Mouse (Mus musculus) neural tube, embryonic 13.5 days (tissue): ENCODE data around the gene Btg1. TPM values are rescaled to one million over a fixed set of nuclear protein-coding genes. Genes with fewer than 3 reads are reported as not detected.
A peak's percentile ranks its signal among the peaks of the same experiment; 100 is the strongest.

ENCODE experiments used
- ATAC-seq: fragments of 200-750 bp; cut with Nextera tagmentation; 2 replicates; pipeline ENCODE4 v1.8.0; 2017; ENCODE audit warnings: low read depth, mild to moderate bottlenecking, moderate TSS enrichment, moderate library complexity
- H3K27ac ChIP-seq: fragments of 300-500 bp; sonication (generic); replicated peaks from 2 replicates; pipeline ENCODE4 v1.5.1; 2015; ENCODE audit warnings: moderate library complexity, mild to moderate bottlenecking, inconsistent platforms
- H3K27me3 ChIP-seq: fragments of 300-500 bp; sonication (generic); 2 replicates; pipeline ENCODE4 v1.6.1; 2015; ENCODE audit warnings: mild to moderate bottlenecking, inconsistent platforms
- H3K36me3 ChIP-seq: fragments of 300-500 bp; sonication (generic); 2 replicates; pipeline ENCODE4 v1.6.1; 2015; ENCODE audit warnings: mild to moderate bottlenecking, inconsistent platforms
- H3K4me1 ChIP-seq: fragments of 300-500 bp; sonication (generic); replicated peaks from 2 replicates; pipeline ENCODE4 v1.6.1; 2015; ENCODE audit warnings: inconsistent platforms
- H3K4me2 ChIP-seq: fragments of 300-500 bp; sonication (generic); 2 replicates; pipeline ENCODE4 v1.6.1; 2015; ENCODE audit warnings: inconsistent platforms, mild to moderate bottlenecking, moderate library complexity
- H3K4me3 ChIP-seq: fragments of 300-500 bp; sonication (generic); 2 replicates; pipeline ENCODE4 v1.5.1; 2015; ENCODE audit warnings: mild to moderate bottlenecking, inconsistent platforms
- H3K9ac ChIP-seq: fragments of 300-500 bp; sonication (generic); 2 replicates; pipeline ENCODE4 v1.6.1; 2015; ENCODE audit warnings: moderate library complexity, mild to moderate bottlenecking, inconsistent platforms
- H3K9me3 ChIP-seq: fragments of 300-500 bp; sonication (generic); 2 replicates; pipeline ENCODE4 v1.6.1; 2016; ENCODE audit warnings: inconsistent platforms
- WGBS: fragments of 180-500 bp; shearing (Covaris S2); methylation state at CpG from one replicate; pipeline ENCODE4 v1.1.7; 2015; 5-methylcytosine and 5-hydroxymethylcytosine counted together
- polyA plus RNA-seq: library from polyadenylated mRNA; unstranded; fragments of >200 nt; fragmentation: Nextera tagmentation; extraction: Ambion mirVana; gene quantifications from 2 replicates; pipeline ENCODE4 v1.2.1, GENCODE M21; 2015

Btg1 gene
- polyA plus RNA-seq, 1 experiment from 2014 or later: 51.6 TPM

GRCm38 (mm10) chr10:96642014-96642413 is 25.2 kb downstream of the Btg1 start:
- 82% methylated on average over 4 of the region's 4 CpGs for WGBS
- peaks cover 17% of the 10 kb centered on the region for H3K4me1 ChIP-seq
- H3K36me3 ChIP-seq: no peaks in the 10 kb centered on the region
- no peak for ATAC-seq
- no peak overlapping the region for H3K27ac ChIP-seq
- H3K4me3 ChIP-seq: no peak overlapping the region
- no peak overlapping the region for H3K4me2 ChIP-seq
- H3K9ac ChIP-seq: no peak overlapping the region
- no peaks in the 10 kb centered on the region for H3K27me3 ChIP-seq
- no peaks in the 10 kb centered on the region for H3K9me3 ChIP-seq

GRCm38 (mm10) chr10:96642751-96643150 is 25.9 kb downstream of the Btg1 start:
- no peak for ATAC-seq
- Histone ChIP-seq H3K4me3 (no peak overlapping the region), H3K27me3 (no peaks in the 10 kb centered on the region), H3K36me3 (no peaks in the 10 kb centered on the region), H3K9me3 (no peaks in the 10 kb centered on the region), H3K4me2 (no peak overlapping the region), H3K4me1 (peaks cover 24% of the 10 kb centered on the region), H3K27ac (no peak overlapping the region), H3K9ac (no peak overlapping the region)
- 88% methylated on average over 6 of the region's 6 CpGs for WGBS

GRCm38 (mm10) chr10:96645183-96645582 is 28.4 kb downstream of the Btg1 start:
- Histone ChIP-seq H3K36me3 (no peaks in the 10 kb centered on the region), H3K4me1 (peaks cover 34% of the 10 kb centered on the region), H3K27me3 (no peaks in the 10 kb centered on the region), H3K27ac (peak overlapping the region; percentile 87), H3K4me3 (no peak overlapping the region), H3K9me3 (no peaks in the 10 kb centered on the region), H3K4me2 (no peak overlapping the region), H3K9ac (no peak overlapping the region)
- no peak for ATAC-seq
- WGBS: 93% methylated on average over 1 of the region's 1 CpGs

- peak overlapping the region; percentile 6; the same call in 1 of the 2 replicates for H3K9ac ChIP-seq
- WGBS: 5% methylated on average over 13 of the region's 13 CpGs
- peak; percentile 97 for ATAC-seq
- peaks cover 34% of the 10 kb centered on the region for H3K4me1 ChIP-seq
- H3K4me2 ChIP-seq: peak overlapping the region; percentile 39
- no peaks in the 10 kb centered on the region for H3K36me3 ChIP-seq
- no peak overlapping the region for H3K4me3 ChIP-seq
- no peaks in the 10 kb centered on the region for H3K27me3 ChIP-seq
- H3K9me3 ChIP-seq: no peaks in the 10 kb centered on the region
- peak overlapping the region; percentile 87 for H3K27ac ChIP-seq
These were observed 29.4 kb downstream of the Btg1 start for GRCm38 (mm10) chr10:96646024-96646866.

GRCm38 (mm10) chr10:96646867-96647462 is 30.2 kb downstream of the Btg1 start:
- no peak overlapping the region for H3K4me3 ChIP-seq
- H3K9ac ChIP-seq: peak overlapping the region; percentile 6; the same call in 1 of the 2 replicates
- 24% methylated on average over 5 of the region's 5 CpGs for WGBS

GRCm38 (mm10) chr10:96648161-96648561 is 31.4 kb downstream of the Btg1 start:
- Histone ChIP-seq H3K9me3 (no peaks in the 10 kb centered on the region), H3K4me3 (no peak overlapping the region), H3K4me1 (peaks cover 34% of the 10 kb centered on the region), H3K27me3 (no peaks in the 10 kb centered on the region), H3K36me3 (no peaks in the 10 kb centered on the region), H3K27ac (0 out of 2 replicates have a peak overlapping the region, but pooled peaks have one; percentile 18), H3K9ac (no peak overlapping the region), H3K4me2 (no peak overlapping the region)
- WGBS: 50% methylated on average over 3 of the region's 3 CpGs
- no peak for ATAC-seq

More at GRCm38 (mm10) chr10:96646867-96647462, 30.2 kb downstream of the Btg1 start:
- Histone ChIP-seq H3K27ac (peak overlapping the region; percentile 87), H3K4me2 (peak overlapping the region; percentile 39), H3K27me3 (no peaks in the 10 kb centered on the region), H3K4me1 (peaks cover 34% of the 10 kb centered on the region), H3K9me3 (no peaks in the 10 kb centered on the region), H3K36me3 (no peaks in the 10 kb centered on the region)
- ATAC-seq: peak; percentile 88

GRCm38 (mm10) chr10:96649524-96649923 is 32.7 kb downstream of the Btg1 start:
- H3K9ac ChIP-seq: no peak overlapping the region
- 91% methylated on average over 3 of the region's 3 CpGs for WGBS
- H3K4me1 ChIP-seq: peaks cover 34% of the 10 kb centered on the region
- ATAC-seq: no peak
- no peaks in the 10 kb centered on the region for H3K36me3 ChIP-seq
- H3K27ac ChIP-seq: no peak overlapping the region
- H3K9me3 ChIP-seq: no peaks in the 10 kb centered on the region
- no peaks in the 10 kb centered on the region for H3K27me3 ChIP-seq
- H3K4me3 ChIP-seq: no peak overlapping the region
- H3K4me2 ChIP-seq: no peak overlapping the region

- Histone ChIP-seq H3K9me3 (no peaks in the 10 kb centered on the region), H3K27ac (no peak overlapping the region), H3K4me2 (no peak overlapping the region), H3K9ac (no peak overlapping the region), H3K27me3 (no peaks in the 10 kb centered on the region), H3K4me1 (peaks cover 13% of the 10 kb centered on the region), H3K4me3 (no peak overlapping the region), H3K36me3 (no peaks in the 10 kb centered on the region)
- ATAC-seq: no peak
- WGBS: 67% methylated on average over 2 of the region's 2 CpGs
These were observed 35.6 kb downstream of the Btg1 start for GRCm38 (mm10) chr10:96652372-96652771.

GRCm38 (mm10) chr10:96653030-96653429 is 36.2 kb downstream of the Btg1 start:
- no peaks in the 10 kb centered on the region for H3K9me3 ChIP-seq
- no peak overlapping the region for H3K27ac ChIP-seq
- no peak for ATAC-seq
- no peaks in the 10 kb centered on the region for H3K27me3 ChIP-seq
- H3K4me3 ChIP-seq: no peak overlapping the region
- H3K4me1 ChIP-seq: peaks cover 8% of the 10 kb centered on the region; the same call in 1 of the 2 replicates
- no peak overlapping the region for H3K4me2 ChIP-seq
- H3K9ac ChIP-seq: no peak overlapping the region
- 84% methylated on average over 5 of the region's 5 CpGs for whole genome bisulfite sequencing
- no peaks in the 10 kb centered on the region for H3K36me3 ChIP-seq

- Histone ChIP-seq H3K9me3 (no peaks in the 10 kb centered on the region), H3K4me1 (peaks cover 12% of the 10 kb centered on the region), H3K4me2 (no peak overlapping the region), H3K27me3 (no peaks in the 10 kb centered on the region), H3K27ac (no peak overlapping the region), H3K4me3 (no peak overlapping the region), H3K36me3 (no peaks in the 10 kb centered on the region), H3K9ac (no peak overlapping the region)
- no peak for ATAC-seq
- WGBS: 87% methylated on average over 5 of the region's 5 CpGs
These were observed 37.3 kb downstream of the Btg1 start for GRCm38 (mm10) chr10:96654079-96654478.

- H3K9ac ChIP-seq: no peak overlapping the region
- H3K36me3 ChIP-seq: no peaks in the 10 kb centered on the region
- no peak overlapping the region for H3K4me2 ChIP-seq
- H3K4me3 ChIP-seq: no peak overlapping the region
- no peak for ATAC-seq
- WGBS: 73% methylated on average over 7 of the region's 7 CpGs
- no peak overlapping the region for H3K27ac ChIP-seq
- H3K4me1 ChIP-seq: peaks cover 15% of the 10 kb centered on the region
- no peaks in the 10 kb centered on the region for H3K9me3 ChIP-seq
- H3K27me3 ChIP-seq: no peaks in the 10 kb centered on the region
These were observed 37.8 kb downstream of the Btg1 start for GRCm38 (mm10) chr10:96654576-96654975.

- 71% methylated on average over 2 of the region's 2 CpGs for WGBS
- Histone ChIP-seq H3K36me3 (no peaks in the 10 kb centered on the region), H3K27me3 (no peaks in the 10 kb centered on the region), H3K9me3 (no peaks in the 10 kb centered on the region), H3K27ac (no peak overlapping the region), H3K4me2 (no peak overlapping the region), H3K4me1 (peaks cover 15% of the 10 kb centered on the region), H3K4me3 (no peak overlapping the region), H3K9ac (no peak overlapping the region)
- no peak for ATAC-seq
These were observed 38.3 kb downstream of the Btg1 start for GRCm38 (mm10) chr10:96655066-96655465.
